In genomic region chr17:69398092-69398491, GRCm38 (mm10) we compare ENCODE assay signal across 25 mouse cellular contexts. TPM values are rescaled to one million over a fixed set of nuclear protein-coding genes. Genes with fewer than 3 reads are reported as not detected.
"Had no signal": no experiment of that assay in that cellular context is flagged by ENCODE, and none has a peak within 500 bp of the region (broad histone marks: within the 10 kb centered on the region; RNA-seq: fewer than 3 reads in every experiment).

No protein-coding gene starts in this region.

- DNase-seq: lung, adult 2 months; lung, postnatal 14 days; lung, postnatal 36 days; retina, postnatal 1 day; right cerebral cortex, adult 18-20 months; right cerebral cortex, postnatal 25 days; right cerebral cortex, postnatal 4 days; spleen, adult 18-20 months; thymus, adult 18-20 months; thymus, postnatal 14 days; thymus, postnatal 36 days had no signal

- H3K36me3 ChIP-seq: lung, embryonic 15.5 days; midbrain, embryonic 13.5 days; midbrain, embryonic 15.5 days; neural tube, embryonic 13.5 days; neural tube, embryonic 15.5 days had no signal

- ATAC-seq: lung, postnatal 0 days; midbrain, embryonic 13.5 days; midbrain, embryonic 15.5 days had no signal

- H3K9ac ChIP-seq: lung, embryonic 15.5 days; midbrain, embryonic 13.5 days; midbrain, embryonic 15.5 days; neural tube, embryonic 13.5 days; neural tube, embryonic 15.5 days had no signal

- H3K27ac ChIP-seq: lung, embryonic 15.5 days; macrophage; midbrain, embryonic 13.5 days; midbrain, embryonic 15.5 days; neural tube, embryonic 13.5 days; neural tube, embryonic 15.5 days had no signal

- H3K4me1 ChIP-seq: lung, embryonic 15.5 days; midbrain, embryonic 13.5 days; midbrain, embryonic 15.5 days; neural tube, embryonic 13.5 days; neural tube, embryonic 15.5 days had no signal

- H3K27me3 ChIP-seq: lung, embryonic 15.5 days; megakaryocyte, embryonic 14.5 days; midbrain, embryonic 13.5 days; midbrain, embryonic 15.5 days; neural tube, embryonic 13.5 days had no signal

- H3K9me3 ChIP-seq: lung, embryonic 15.5 days; megakaryocyte, embryonic 14.5 days; midbrain, embryonic 13.5 days; midbrain, embryonic 15.5 days; neural tube, embryonic 13.5 days; neural tube, embryonic 15.5 days had no signal

- H3K4me2 ChIP-seq: lung, embryonic 15.5 days; midbrain, embryonic 11.5 days; midbrain, embryonic 13.5 days; midbrain, embryonic 15.5 days; neural tube, embryonic 13.5 days; neural tube, embryonic 15.5 days had no signal

- H3K4me3 ChIP-seq: lung, embryonic 15.5 days; megakaryocyte, embryonic 14.5 days; midbrain, embryonic 13.5 days; midbrain, embryonic 15.5 days; neural tube, embryonic 13.5 days; neural tube, embryonic 15.5 days had no signal

RNA-seq across cellular contexts. Expression of gene Akain1, which starts 41.0 kb away (rescaled TPM):
- total RNA-seq: monocyte, adult 5-6 weeks had no signal
- polyA plus RNA-seq: lung, adult 2 months; lung, embryonic 15.5 days; lung, postnatal 0 days; macrophage; small intestine, adult 2 months; stomach, embryonic 14.5 days; stomach, embryonic 16.5 days; thymus, postnatal 0 days had no signal
